Mouse (Mus musculus): ENCODE data around the gene Ptprf.

Gene Ptprf

GRCm38 (mm10) chr4:118259782-118260463 is 31.3 kb downstream of the Ptprf start:
- no peak for DNase-seq (ENCODE audit: low read depth, low spot score)

GRCm38 (mm10) chr4:118257977-118258376 is 33.2 kb downstream of the Ptprf start:
- DNase-seq (ENCODE audit: low read depth, low spot score): no peak

- no peak for DNase-seq (ENCODE audit: low read depth, low spot score)
These were observed 33.8 kb downstream of the Ptprf start for GRCm38 (mm10) chr4:118257416-118257815.

- no peak for DNase-seq (ENCODE audit: low read depth, low spot score)
These were observed 35.0 kb downstream of the Ptprf start for GRCm38 (mm10) chr4:118256217-118256616.

GRCm38 (mm10) chr4:118254953-118255352 is 36.3 kb downstream of the Ptprf start:
- no peak for DNase-seq (ENCODE audit: low read depth, low spot score)

- DNase-seq (ENCODE audit: low read depth, low spot score): no peak
These were observed 43.9 kb downstream of the Ptprf start for GRCm38 (mm10) chr4:118247323-118247722.

GRCm38 (mm10) chr4:118245847-118246246 is 45.4 kb downstream of the Ptprf start:
- DNase-seq (ENCODE audit: low read depth, low spot score): no peak

GRCm38 (mm10) chr4:118243791-118244190 is 47.4 kb downstream of the Ptprf start:
- DNase-seq (ENCODE audit: low read depth, low spot score): no peak

- no peak for DNase-seq (ENCODE audit: low read depth, low spot score)
These were observed 47.9 kb downstream of the Ptprf start for GRCm38 (mm10) chr4:118243298-118243697.

- no peak for DNase-seq (ENCODE audit: low read depth, low spot score)
These were observed 51.1 kb downstream of the Ptprf start for GRCm38 (mm10) chr4:118239960-118240689.

GRCm38 (mm10) chr4:118238666-118239065 is 52.5 kb downstream of the Ptprf start:
- DNase-seq (ENCODE audit: low read depth, low spot score): no peak

GRCm38 (mm10) chr4:118236871-118237270 is 54.3 kb downstream of the Ptprf start:
- no peak for DNase-seq (ENCODE audit: low read depth, low spot score)

- DNase-seq (ENCODE audit: low read depth, low spot score): no peak
These were observed 56.4 kb downstream of the Ptprf start for GRCm38 (mm10) chr4:118234711-118235388.

GRCm38 (mm10) chr4:118233886-118234285 is 57.3 kb downstream of the Ptprf start:
- no peak for DNase-seq (ENCODE audit: low read depth, low spot score)

- DNase-seq (ENCODE audit: low read depth, low spot score): no peak
These were observed 59.3 kb downstream of the Ptprf start for GRCm38 (mm10) chr4:118231861-118232260.

- DNase-seq (ENCODE audit: low read depth, low spot score): no peak
These were observed 62.0 kb downstream of the Ptprf start for GRCm38 (mm10) chr4:118229035-118229770.

GRCm38 (mm10) chr4:118227398-118227797 is 63.8 kb downstream of the Ptprf start:
- no peak for DNase-seq (ENCODE audit: low read depth, low spot score)

- no peak for DNase-seq (ENCODE audit: low read depth, low spot score)
These were observed 69.9 kb downstream of the Ptprf start for GRCm38 (mm10) chr4:118221261-118221660.

GRCm38 (mm10) chr4:118220756-118221155 is 70.4 kb downstream of the Ptprf start:
- DNase-seq (ENCODE audit: low read depth, low spot score): no peak

- no peak for DNase-seq (ENCODE audit: low read depth, low spot score)
These were observed 71.7 kb downstream of the Ptprf start for GRCm38 (mm10) chr4:118219487-118219886.

- DNase-seq (ENCODE audit: low read depth, low spot score): no peak
These were observed 72.7 kb downstream of the Ptprf start for GRCm38 (mm10) chr4:118218521-118218920.

All from CD4-positive helper T cell, adult 2 months (primary cell).